Mouse (Mus musculus) intestine, postnatal 0 days (tissue): ENCODE data around the gene Ctnnd1. TPM values are rescaled to one million over a fixed set of nuclear protein-coding genes. Genes with fewer than 3 reads are reported as not detected.

Experiments used
- ATAC-seq: fragments of 200-750 bp; cut with Nextera tagmentation; 2 replicates; pipeline ENCODE4 v1.8.0; 2017; ENCODE audit warnings: mild to moderate bottlenecking, moderate TSS enrichment, moderate library complexity
- H3K27ac ChIP-seq: fragments of 300-500 bp; sonication (generic); 2 replicates; pipeline ENCODE4 v1.5.1; 2014; ENCODE audit warnings: mild to moderate bottlenecking, low read depth, low read length, moderate library complexity
- H3K27me3 ChIP-seq: fragments of 300-500 bp; sonication (generic); replicated peaks from 2 replicates; pipeline ENCODE4 v1.6.1; 2014; ENCODE audit warnings: low read length, mixed read lengths; ENCODE audit not compliant: control insufficient read depth, insufficient read depth
- H3K36me3 ChIP-seq: fragments of 300-500 bp; sonication (generic); 2 replicates; pipeline ENCODE4 v1.6.1; 2014; ENCODE audit warnings: mild to moderate bottlenecking, moderate library complexity; ENCODE audit not compliant: control insufficient read depth, insufficient read depth
- H3K4me1 ChIP-seq: fragments of 300-500 bp; sonication (generic); replicated peaks from 2 replicates; pipeline ENCODE4 v1.6.1; 2014; ENCODE audit warnings: antibody characterized with exemption, low read length, mixed read lengths; ENCODE audit not compliant: control insufficient read depth, insufficient read depth
- H3K4me2 ChIP-seq: fragments of 300-500 bp; sonication (generic); replicated peaks from 2 replicates; pipeline ENCODE4 v1.6.1; 2014; ENCODE audit warnings: low read depth, mild to moderate bottlenecking, moderate library complexity
- H3K4me3 ChIP-seq: fragments of 300-500 bp; sonication (generic); 2 replicates; pipeline ENCODE4 v1.5.1; 2014; ENCODE audit warnings: low read depth, low read length
- H3K9ac ChIP-seq: fragments of 300-500 bp; sonication (generic); 2 replicates; pipeline ENCODE4 v1.6.1; 2014; ENCODE audit warnings: mild to moderate bottlenecking, low read depth, low read length
- H3K9me3 ChIP-seq: fragments of 300-500 bp; sonication (generic); 2 replicates; pipeline ENCODE4 v1.6.1; 2016; ENCODE audit warnings: mixed run types; ENCODE audit not compliant: control insufficient read depth
- CTCF ChIP-seq: sonication (generic); IDR thresholded peaks from 2 replicates; pipeline ENCODE4 v1.5.1; 2016; ENCODE audit warnings: low read depth, mild to moderate bottlenecking, control low read depth, antibody characterized with exemption, moderate library complexity
- WGBS: fragments of 180-500 bp; shearing (Covaris S2); extraction: QIAGEN DNeasy Blood & Tissue Kit; methylation state at CpG from one replicate; pipeline ENCODE4 v1.1.7; 2014; 5-methylcytosine and 5-hydroxymethylcytosine counted together
- polyA plus RNA-seq: library from polyadenylated mRNA; unstranded; fragments of >200 nt; fragmentation: Nextera tagmentation; extraction: Ambion mirVana; gene quantifications from 2 replicates; pipeline ENCODE4 v1.2.1, GENCODE M21; 2015

Gene Ctnnd1
- polyA plus RNA-seq, 1 experiment from 2014 or later = 45.4 TPM

DNA sequence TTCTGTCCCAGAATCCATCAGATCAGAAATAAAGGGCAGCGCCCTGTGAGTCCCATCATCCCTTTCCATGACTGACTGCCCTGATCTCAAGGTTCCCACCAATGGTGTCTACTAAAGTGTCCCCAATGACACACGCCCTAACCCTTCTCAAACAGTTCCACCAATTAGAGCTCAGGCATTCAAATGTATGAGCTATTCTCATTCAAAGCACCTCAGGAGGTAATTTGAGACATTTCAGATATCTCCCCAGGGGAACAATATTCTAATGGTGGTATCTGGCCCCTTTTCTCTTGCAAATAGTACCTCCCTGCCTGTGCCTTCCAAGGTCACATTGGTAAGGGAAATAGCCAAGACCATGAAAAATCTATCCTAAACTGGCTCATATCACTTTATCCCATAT lies 71.3 kb downstream of the Ctnnd1 start:
- H3K4me2 ChIP-seq = no peak overlapping the region
- no peaks in the 10 kb centered on the region for H3K9me3 ChIP-seq
- H3K4me3 ChIP-seq = no peak overlapping the region
- ATAC-seq = no peak
- H3K27ac ChIP-seq = no peak overlapping the region
- H3K27me3 ChIP-seq = no peaks in the 10 kb centered on the region
- no peaks in the 10 kb centered on the region for H3K36me3 ChIP-seq
- H3K9ac ChIP-seq = no peak overlapping the region
- no peak for TF ChIP-seq CTCF
- WGBS = 88% methylated on average over 2 of the region's 2 CpGs
- no peaks in the 10 kb centered on the region for H3K4me1 ChIP-seq

DNA sequence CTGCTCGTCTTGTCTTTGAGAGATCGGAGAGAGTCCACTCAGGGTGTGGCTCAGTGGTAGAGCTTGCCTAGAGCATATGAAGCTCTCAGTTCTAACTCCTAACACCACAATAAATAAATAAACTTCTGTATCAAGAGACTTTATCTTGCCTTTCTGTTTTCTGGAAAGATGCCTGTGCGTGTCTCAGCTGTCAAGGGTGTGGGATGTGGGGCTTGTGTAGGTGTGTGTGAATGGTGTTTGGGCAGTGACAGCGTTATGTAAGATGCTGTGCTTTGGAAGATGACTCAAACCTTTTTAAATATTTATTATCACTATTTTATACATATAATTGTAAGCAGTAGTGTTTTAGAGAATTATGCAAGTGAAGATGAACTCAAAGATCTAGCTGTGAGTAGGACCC lies 76.4 kb downstream of the Ctnnd1 start:
- H3K4me3 ChIP-seq = no peak overlapping the region
- H3K27ac ChIP-seq = no peak overlapping the region
- no peak overlapping the region for H3K4me2 ChIP-seq
- 87% methylated on average over 4 of the region's 4 CpGs for WGBS
- H3K36me3 ChIP-seq = no peaks in the 10 kb centered on the region
- H3K27me3 ChIP-seq = no peaks in the 10 kb centered on the region
- no peak for TF ChIP-seq CTCF
- no peak overlapping the region for H3K9ac ChIP-seq
- no peaks in the 10 kb centered on the region for H3K4me1 ChIP-seq
- no peak for ATAC-seq
- no peaks in the 10 kb centered on the region for H3K9me3 ChIP-seq

DNA sequence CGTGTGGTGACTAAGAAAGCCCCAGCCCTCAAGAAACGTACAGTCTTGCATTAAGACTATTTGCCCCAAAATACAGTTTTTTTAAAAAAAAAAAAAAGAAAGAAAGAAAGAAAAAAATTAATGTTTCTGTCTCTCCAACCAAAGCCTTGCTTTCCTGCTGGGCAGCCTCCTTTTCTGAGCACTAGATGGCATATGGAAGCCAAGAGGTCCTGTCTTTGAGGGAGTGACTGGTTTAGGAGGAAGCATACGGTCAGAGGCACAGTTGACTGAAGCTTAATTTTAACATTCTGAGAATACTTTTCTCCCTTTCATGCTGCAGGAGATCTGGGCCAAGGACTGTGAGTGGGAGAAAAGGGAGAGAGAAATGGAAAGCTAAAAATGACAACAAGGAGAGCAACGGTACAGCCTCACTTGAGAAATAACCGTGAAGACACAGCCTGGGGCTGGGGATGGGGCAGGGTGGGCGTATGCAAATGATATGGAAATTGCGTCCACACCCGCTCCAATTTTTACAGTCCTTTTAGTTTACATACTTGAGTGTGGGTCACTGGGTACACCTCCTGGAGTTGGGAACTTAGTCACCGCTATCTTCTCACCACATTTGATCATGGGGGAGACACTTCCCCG lies 93.6 kb downstream of the Ctnnd1 start:
- H3K27me3 ChIP-seq = no peaks in the 10 kb centered on the region
- no peaks in the 10 kb centered on the region for H3K9me3 ChIP-seq
- ATAC-seq = no peak
- no peaks in the 10 kb centered on the region for H3K36me3 ChIP-seq
- no peak overlapping the region for H3K9ac ChIP-seq
- peak; percentile 62 for TF ChIP-seq CTCF
- H3K27ac ChIP-seq = no peak overlapping the region
- no peaks in the 10 kb centered on the region for H3K4me1 ChIP-seq
- no peak overlapping the region for H3K4me3 ChIP-seq
- 55% methylated on average over 10 of the region's 10 CpGs for WGBS
- peak overlapping the region; percentile 24 for H3K4me2 ChIP-seq

DNA sequence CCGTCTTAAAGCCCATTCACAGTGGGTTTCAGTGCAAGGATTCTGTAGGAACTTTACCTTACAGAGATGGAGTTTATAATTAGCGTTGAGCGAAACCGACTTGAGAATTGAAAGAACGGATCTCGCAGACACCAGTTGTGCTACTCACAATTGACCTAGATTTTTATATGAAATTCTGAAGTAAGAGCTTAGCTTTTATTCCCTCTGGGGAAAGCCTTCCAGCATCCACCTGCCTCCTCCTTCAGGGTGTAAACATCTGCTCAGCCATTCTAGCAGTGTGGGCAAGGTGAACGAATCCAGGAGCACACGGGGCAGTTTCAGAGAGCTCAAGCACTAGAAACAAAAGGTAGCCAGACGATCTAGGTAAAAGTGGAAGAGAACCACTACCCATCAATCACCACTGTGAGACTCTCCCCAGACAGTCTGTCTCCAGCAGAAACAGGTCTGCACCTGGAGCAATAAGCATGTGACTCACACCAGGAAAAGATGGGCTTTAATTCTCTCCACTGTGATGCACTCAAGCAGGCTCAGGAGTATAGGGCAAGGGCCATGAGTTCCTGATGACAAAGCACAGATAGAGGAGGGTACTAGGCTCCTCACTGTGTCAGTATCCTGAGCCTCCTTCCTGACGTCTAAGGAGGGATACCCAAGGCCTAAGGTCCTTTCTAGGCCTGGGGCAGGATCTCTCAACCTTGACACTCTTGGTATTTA lies 99.0 kb downstream of the Ctnnd1 start:
- no peaks in the 10 kb centered on the region for H3K4me1 ChIP-seq
- WGBS = 62% methylated on average over 10 of the region's 10 CpGs
- H3K27ac ChIP-seq = peak overlapping the region; percentile 46; the same call in 1 of the 2 replicates
- H3K36me3 ChIP-seq = no peaks in the 10 kb centered on the region
- no peak overlapping the region for H3K4me2 ChIP-seq
- no peak for TF ChIP-seq CTCF
- no peaks in the 10 kb centered on the region for H3K9me3 ChIP-seq
- ATAC-seq = peak; percentile 96
- no peak overlapping the region for H3K9ac ChIP-seq
- no peak overlapping the region for H3K4me3 ChIP-seq
- no peaks in the 10 kb centered on the region for H3K27me3 ChIP-seq

Other genes with a start within 250 kb of the Ctnnd1 start
- gene Calcrl, start 225.4 kb downstream of the Ctnnd1 start, polyA plus RNA-seq = 14.2 TPM in 2 replicates
- gene Tfpi, start 174.0 kb downstream of the Ctnnd1 start, polyA plus RNA-seq = 31.3 and 33.4 TPM in 2 replicates
- 0.07 TPM in 1 of 2 replicates, not detected in the other for gene Btbd18, start 8.3 kb upstream of the Ctnnd1 start, polyA plus RNA-seq
- gene Selenoh, start 20.0 kb upstream of the Ctnnd1 start, polyA plus RNA-seq = 83.4 and 90.7 TPM in 2 replicates
- not detected in 2 replicates for gene Gm28635, start 27.3 kb upstream of the Ctnnd1 start, polyA plus RNA-seq
- 20.6 and 21.0 TPM in 2 replicates for gene Med19, start 27.6 kb upstream of the Ctnnd1 start, polyA plus RNA-seq
- 81.7 and 85.0 TPM in 2 replicates for gene Tmx2, start 28.4 kb upstream of the Ctnnd1 start, polyA plus RNA-seq
- gene Zdhhc5, start 64.4 kb upstream of the Ctnnd1 start, polyA plus RNA-seq = 27.6 and 28.4 TPM in 2 replicates
- gene Clp1, start 76.6 kb upstream of the Ctnnd1 start, polyA plus RNA-seq = 18.1 and 21.8 TPM in 2 replicates
- gene Ypel4, start 83.3 kb upstream of the Ctnnd1 start, polyA plus RNA-seq = 1.8 and 1.9 TPM in 2 replicates
- gene Gm19426, start 92.9 kb upstream of the Ctnnd1 start, polyA plus RNA-seq = 2.2 and 2.5 TPM in 2 replicates
- gene Serping1, start 124.7 kb upstream of the Ctnnd1 start, polyA plus RNA-seq = 49.4 and 50.7 TPM in 2 replicates
- 115 and 117 TPM in 2 replicates for gene Ube2l6, start 148.1 kb upstream of the Ctnnd1 start, polyA plus RNA-seq
- gene Smtnl1, start 171.9 kb upstream of the Ctnnd1 start, polyA plus RNA-seq = 0.46 and 0.81 TPM in 2 replicates
- gene Timm10, start 176.2 kb upstream of the Ctnnd1 start, polyA plus RNA-seq = 51.9 and 59.2 TPM in 2 replicates
- gene Slc43a1, start 188.1 kb upstream of the Ctnnd1 start, polyA plus RNA-seq = 3.6 and 4.1 TPM in 2 replicates
- gene Rtn4rl2, start 235.9 kb upstream of the Ctnnd1 start, polyA plus RNA-seq = 0.98 and 1.0 TPM in 2 replicates